Mouse (Mus musculus): ENCODE measurements at regions not wholly inside any gene's neighbourhood (a gene's known extent, or its start where the extent isn't known, plus 50 kb on each side); places are given as distances from the start of the nearest gene placed in this dataset.

DNA sequence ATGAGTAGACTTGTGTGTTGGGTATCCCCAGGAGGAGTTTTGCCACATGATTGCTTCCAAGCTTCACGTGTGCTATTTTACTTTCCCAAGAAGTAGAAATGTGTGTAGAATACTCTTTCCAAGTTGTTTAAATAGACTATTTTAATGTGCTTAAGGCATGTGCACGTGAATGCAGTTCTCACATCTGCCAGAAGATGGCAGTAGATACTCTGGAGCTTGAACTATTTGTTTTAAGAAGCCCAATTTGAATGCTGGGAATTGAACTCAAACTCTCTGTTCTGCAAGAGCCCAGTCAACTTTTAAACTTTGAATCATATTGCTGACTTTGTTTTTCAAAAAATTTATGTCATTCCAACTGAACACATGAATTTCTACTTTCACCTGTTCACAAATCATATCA lies 431.3 kb upstream of the Reg3g start:
- DNase-seq = peak; percentile 12 to 51

DNA sequence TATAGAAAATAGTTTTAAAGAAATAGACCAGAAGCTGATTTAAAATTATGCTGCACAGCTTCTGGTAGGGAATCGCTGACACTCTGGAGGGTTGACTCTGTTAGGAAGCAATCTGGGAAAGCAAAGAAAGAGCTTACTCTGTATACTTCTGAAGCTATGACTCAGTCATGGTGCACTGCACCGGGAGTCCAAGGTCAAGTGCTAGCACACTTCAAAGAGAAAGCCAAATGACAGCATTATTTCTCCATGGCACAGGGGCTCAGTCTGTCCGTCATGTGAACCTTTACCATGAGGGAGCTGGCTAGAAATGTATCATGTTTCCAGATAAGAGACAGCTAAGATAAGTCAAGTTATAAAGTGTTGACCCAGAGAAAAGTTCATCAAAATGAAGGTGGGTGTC lies 424.1 kb upstream of the Reg3g start:
- DNase-seq = no peak

DNA sequence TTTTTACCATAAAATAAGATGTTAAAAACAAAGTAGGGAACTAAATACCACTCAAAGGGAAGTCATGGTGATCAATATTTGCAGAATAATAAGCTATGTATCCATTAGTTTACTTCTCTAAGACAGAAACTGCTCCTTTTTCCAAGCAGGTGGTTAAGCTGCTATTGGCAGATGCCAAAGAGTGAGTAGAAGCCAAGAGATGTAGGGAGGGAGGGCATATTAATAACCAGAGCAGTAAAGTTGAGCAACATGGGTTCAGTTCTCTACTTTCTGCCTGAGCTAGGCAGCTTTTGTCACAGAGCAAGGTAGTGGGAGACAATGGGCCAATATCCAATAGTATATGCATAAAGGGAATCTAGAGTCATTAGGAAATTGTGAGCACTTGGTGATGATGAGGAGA lies 394.4 kb upstream of the Reg3g start:
- DNase-seq = no peak

DNA sequence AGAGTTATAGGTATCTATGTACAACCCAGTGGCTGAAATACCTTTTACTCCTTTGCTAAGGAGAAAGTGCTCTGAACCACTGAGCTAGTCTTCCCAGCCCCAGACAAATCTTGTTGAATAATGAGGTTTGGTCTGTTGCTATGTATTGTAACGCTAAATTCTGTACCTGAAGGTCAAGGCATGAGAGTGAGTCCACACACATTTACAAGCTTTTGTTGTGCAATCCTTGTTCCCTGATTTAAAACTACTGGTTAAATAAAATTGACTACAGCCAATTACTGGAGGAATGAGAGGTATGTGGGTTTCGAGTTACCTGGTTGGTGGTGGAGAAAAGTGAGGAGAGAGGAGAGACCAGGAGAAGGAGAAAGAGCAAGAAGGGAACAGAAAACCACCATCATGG lies 372.6 kb upstream of the Reg3g start:
- DNase-seq = no peak

DNA sequence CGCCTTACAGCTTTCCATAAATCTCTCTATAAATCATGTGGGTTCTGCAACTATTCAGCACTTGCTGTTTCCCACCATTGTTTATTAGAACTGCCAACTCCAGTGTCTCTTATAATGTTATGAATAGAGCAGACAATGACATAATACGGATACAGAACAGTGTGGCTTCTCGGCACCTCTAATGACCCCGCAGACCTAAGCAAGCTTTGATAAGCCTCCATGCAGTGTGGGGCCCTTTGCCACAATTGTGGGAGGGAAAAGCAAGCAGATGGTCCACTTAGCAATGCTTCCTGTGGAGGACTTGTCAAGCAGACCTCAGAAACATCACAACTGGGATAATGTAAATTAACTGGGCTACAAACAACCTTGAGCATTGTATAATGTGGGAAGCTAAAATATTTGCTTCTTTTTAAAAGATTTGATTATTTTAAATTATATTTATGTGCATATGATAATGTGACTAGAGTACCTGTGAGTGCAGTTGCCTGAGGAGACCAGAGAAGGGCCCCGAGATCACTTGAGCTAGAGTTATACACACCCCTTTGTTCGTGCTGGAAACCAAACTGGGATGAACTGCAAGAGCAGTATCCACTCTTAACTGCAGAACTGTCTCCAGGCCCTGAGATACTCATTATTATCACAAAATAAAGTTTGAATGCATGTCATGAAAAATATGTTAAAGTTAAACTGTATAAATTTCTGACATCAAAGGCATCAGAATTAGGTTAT lies 357.4 kb upstream of the Reg3g start:
- no peak for DNase-seq

DNA sequence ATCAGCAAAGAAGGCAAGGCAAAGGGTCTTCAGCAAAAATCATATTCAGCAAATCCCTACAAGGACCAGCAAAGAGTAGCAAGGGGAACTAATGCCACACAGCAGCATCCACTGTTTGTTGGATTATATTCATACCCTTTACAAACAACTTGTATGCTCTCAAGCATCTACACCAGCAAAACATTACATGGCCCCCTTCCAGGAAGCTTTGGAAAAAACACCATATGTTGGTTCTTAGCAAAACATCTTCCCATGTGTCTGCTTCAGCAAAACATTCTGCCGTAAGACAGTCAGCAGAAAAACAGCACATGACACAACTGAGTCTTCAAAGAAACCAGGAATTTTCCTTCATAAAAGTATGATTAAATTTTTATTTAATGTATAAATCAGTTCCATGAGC lies 352.6 kb upstream of the Reg3g start:
- no peak for DNase-seq

DNA sequence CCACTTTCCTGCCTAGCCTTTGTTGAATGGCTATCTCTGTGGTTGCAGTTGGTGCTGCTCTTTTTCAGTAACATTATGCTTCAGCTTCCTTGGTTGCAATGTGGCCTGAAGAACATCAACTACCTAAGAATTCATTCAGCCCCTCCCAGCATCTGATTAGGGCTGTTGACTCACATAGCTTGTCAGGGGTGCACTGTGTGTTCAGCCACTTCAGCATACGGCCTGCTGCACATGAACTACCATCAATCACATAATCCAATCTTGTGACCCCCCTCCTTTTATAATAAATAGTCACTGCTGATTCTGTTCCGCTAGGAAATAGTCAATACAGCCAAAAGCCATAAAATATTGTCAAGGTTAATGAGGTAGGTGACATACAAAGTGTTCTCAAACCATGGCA lies 328.3 kb upstream of the Reg3g start:
- no peak for DNase-seq

DNA sequence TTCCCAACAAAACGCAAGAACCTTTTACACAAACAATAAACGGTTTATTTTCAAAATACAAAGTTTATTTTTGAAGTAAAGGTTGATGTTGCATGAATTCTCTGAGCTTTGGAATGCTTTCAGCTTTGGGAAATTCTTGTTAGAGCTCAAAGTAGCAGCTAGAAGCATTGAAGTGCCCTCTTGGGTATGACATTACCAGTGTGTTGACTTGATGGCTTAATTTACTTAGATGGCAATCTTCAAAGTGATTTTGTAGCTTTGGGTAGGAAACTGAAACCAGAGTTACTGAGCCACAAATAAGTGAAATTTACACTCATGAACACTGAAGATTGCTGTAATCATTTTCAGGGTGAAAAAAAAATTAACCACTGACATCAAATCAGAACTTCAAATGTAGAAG lies 320.3 kb upstream of the Reg3g start:
- DNase-seq = no peak

DNA sequence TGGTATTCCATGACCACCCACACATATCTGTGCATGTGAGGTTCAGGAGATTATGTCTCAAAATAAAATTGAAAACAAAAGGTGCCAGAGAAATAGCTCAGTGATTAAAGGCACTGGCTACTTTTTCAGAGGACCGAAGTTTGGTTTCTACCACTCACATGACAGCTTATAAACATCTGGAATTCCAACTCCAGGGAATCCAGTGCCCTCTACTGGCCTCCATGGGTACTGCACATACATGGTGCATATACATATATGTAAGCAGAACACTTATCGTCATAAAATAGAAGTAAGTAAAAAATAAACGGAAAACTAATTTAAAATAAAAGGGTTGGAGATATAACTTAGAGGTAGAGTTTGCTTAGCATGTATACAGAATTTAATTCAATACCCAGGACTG lies 288.9 kb upstream of the Reg3g start:
- DNase-seq = no peak
